Mouse (Mus musculus) mature B cell (primary cell): Measurements from ENCODE around the gene Myh9.

Source experiments
- in situ Hi-C: fragments of 300-500 bp; cut with MboI; formaldehyde crosslinking; loops from 2 replicates; pipeline ENCODE4 v1.14.3; 2019

The Myh9 gene

GRCm38 (mm10) chr15:77842047-77842843, at the start of gene Myh9:
Gene Myh9, minus strand, starts transcription at chr15:77842175.
- in situ Hi-C loops = no loop called here

- in situ Hi-C loops = no loop called here
Measured at GRCm38 (mm10) chr15:77891766-77892165, 49.8 kb upstream of the Myh9 start.

- in situ Hi-C loops = no loop called here
Measured at GRCm38 (mm10) chr15:77889761-77890422, 47.9 kb upstream of the Myh9 start.

GRCm38 (mm10) chr15:77888286-77888685, 46.3 kb upstream of the Myh9 start:
- in situ Hi-C loops = no loop called here

GRCm38 (mm10) chr15:77887093-77887488, 45.1 kb upstream of the Myh9 start:
- in situ Hi-C loops = no loop called here

GRCm38 (mm10) chr15:77886369-77887092, 44.6 kb upstream of the Myh9 start:
- in situ Hi-C loops = no loop called here

- in situ Hi-C loops = no loop called here
Measured at GRCm38 (mm10) chr15:77885945-77886344, 44.0 kb upstream of the Myh9 start.

- in situ Hi-C loops = no loop called here
Measured at GRCm38 (mm10) chr15:77885159-77885558, 43.2 kb upstream of the Myh9 start.

- in situ Hi-C loops = no loop called here
Measured at GRCm38 (mm10) chr15:77883697-77884010, 41.7 kb upstream of the Myh9 start.

- in situ Hi-C loops = no loop called here
Measured at GRCm38 (mm10) chr15:77882797-77883696, 41.1 kb upstream of the Myh9 start.

GRCm38 (mm10) chr15:77882297-77882696, 40.3 kb upstream of the Myh9 start:
- in situ Hi-C loops = no loop called here

- in situ Hi-C loops = no loop called here
Measured at GRCm38 (mm10) chr15:77881698-77882097, 39.7 kb upstream of the Myh9 start.

- in situ Hi-C loops = no loop called here
Measured at GRCm38 (mm10) chr15:77880738-77881137, 38.8 kb upstream of the Myh9 start.

- in situ Hi-C loops = no loop called here
Measured at GRCm38 (mm10) chr15:77879756-77880155, 37.8 kb upstream of the Myh9 start.

GRCm38 (mm10) chr15:77877209-77877608, 35.2 kb upstream of the Myh9 start:
- in situ Hi-C loops = no loop called here

GRCm38 (mm10) chr15:77876716-77877115, 34.7 kb upstream of the Myh9 start:
- in situ Hi-C loops = no loop called here

- in situ Hi-C loops = no loop called here
Measured at GRCm38 (mm10) chr15:77875953-77876352, 34.0 kb upstream of the Myh9 start.

- in situ Hi-C loops = no loop called here
Measured at GRCm38 (mm10) chr15:77874807-77875206, 32.8 kb upstream of the Myh9 start.

- in situ Hi-C loops = no loop called here
Measured at GRCm38 (mm10) chr15:77874310-77874709, 32.3 kb upstream of the Myh9 start.

GRCm38 (mm10) chr15:77873564-77873963, 31.6 kb upstream of the Myh9 start:
- in situ Hi-C loops = no loop called here

- in situ Hi-C loops = no loop called here
Measured at GRCm38 (mm10) chr15:77872996-77873395, 31.0 kb upstream of the Myh9 start.

- in situ Hi-C loops = no loop called here
Measured at GRCm38 (mm10) chr15:77868340-77868739, 26.4 kb upstream of the Myh9 start.
